Mouse (Mus musculus): ENCODE results near the gene Mrpl21. TPM values are rescaled to one million over a fixed set of nuclear protein-coding genes. Genes with fewer than 3 reads are reported as not detected.

The Mrpl21 gene
- polyA plus RNA-seq, 1 experiment from 2014 or later: 147 TPM

GRCm38 (mm10) chr19:3325771-3326478 is 43.2 kb downstream of the Mrpl21 start:
- peak overlapping the region; percentile 91 for H3K27ac ChIP-seq (ENCODE audit: low read depth)
- WGBS: 35% methylated on average over 15 of the region's 15 CpGs
- 0 out of 2 replicates have a peak, but pooled peaks cover 3% of the 10 kb centered on the region for H3K27me3 ChIP-seq (replicated peaks; ENCODE audit: control insufficient read depth, insufficient read depth, low read length)
- no peaks in the 10 kb centered on the region for H3K36me3 ChIP-seq (ENCODE audit: control insufficient read depth, insufficient read depth, low read length)
- H3K4me1 ChIP-seq (replicated peaks; ENCODE audit: control insufficient read depth, insufficient read depth, low read length): peaks cover 28% of the 10 kb centered on the region
- ATAC-seq (replicated peaks; ENCODE audit: low FRiP score, low TSS enrichment, low read depth) (0 out of 2 replicates have a peak, but pooled peaks have one; percentile 2), DNase-seq (ENCODE audit: low spot score) (no peak)
- peak overlapping the region; percentile 50 for H3K9ac ChIP-seq (ENCODE audit: low read length)
- peak overlapping the region; percentile 100 for H3K4me2 ChIP-seq (ENCODE audit: low read length)
- H3K9me3 ChIP-seq (ENCODE audit: control insufficient read depth, low read length): no peaks in the 10 kb centered on the region
- peak overlapping the region; percentile 55 for H3K4me3 ChIP-seq (ENCODE audit: low read depth, low read length)

GRCm38 (mm10) chr19:3326479-3327047 is 43.9 kb downstream of the Mrpl21 start:
- WGBS: 85% methylated on average over 12 of the region's 12 CpGs
- Histone ChIP-seq H3K36me3 (ENCODE audit: control insufficient read depth, insufficient read depth, low read length) (no peaks in the 10 kb centered on the region), H3K9ac (ENCODE audit: low read length) (no peak overlapping the region), H3K4me2 (ENCODE audit: low read length) (peak overlapping the region; percentile 100), H3K27me3 (replicated peaks; ENCODE audit: control insufficient read depth, insufficient read depth, low read length) (0 out of 2 replicates have a peak, but pooled peaks cover 3% of the 10 kb centered on the region), H3K4me3 (ENCODE audit: low read depth, low read length) (no peak overlapping the region), H3K4me1 (replicated peaks; ENCODE audit: control insufficient read depth, insufficient read depth, low read length) (peaks cover 27% of the 10 kb centered on the region), H3K27ac (ENCODE audit: low read depth) (no peak overlapping the region), H3K9me3 (ENCODE audit: control insufficient read depth, low read length) (no peaks in the 10 kb centered on the region)
- ATAC-seq (replicated peaks; ENCODE audit: low FRiP score, low TSS enrichment, low read depth): no peak
- DNase-seq (ENCODE audit: low spot score): no peak

GRCm38 (mm10) chr19:3333247-3333646 is 50.5 kb downstream of the Mrpl21 start:
- peaks cover 9% of the 10 kb centered on the region; the same call in 1 of the 2 replicates for H3K4me1 ChIP-seq (replicated peaks; ENCODE audit: control insufficient read depth, insufficient read depth, low read length)
- no peaks in the 10 kb centered on the region for H3K9me3 ChIP-seq (ENCODE audit: control insufficient read depth, low read length)
- H3K36me3 ChIP-seq (ENCODE audit: control insufficient read depth, insufficient read depth, low read length): no peaks in the 10 kb centered on the region
- H3K9ac ChIP-seq (ENCODE audit: low read length): no peak overlapping the region
- no peak for ATAC-seq (replicated peaks; ENCODE audit: low FRiP score, low TSS enrichment, low read depth)
- 72% methylated on average over 6 of the region's 6 CpGs for WGBS
- DNase-seq (ENCODE audit: low spot score): no peak
- H3K4me3 ChIP-seq (ENCODE audit: low read depth, low read length): no peak overlapping the region
- no peak overlapping the region for H3K4me2 ChIP-seq (ENCODE audit: low read length)
- H3K27me3 ChIP-seq (replicated peaks; ENCODE audit: control insufficient read depth, insufficient read depth, low read length): no peaks in the 10 kb centered on the region
- no peak overlapping the region for H3K27ac ChIP-seq (ENCODE audit: low read depth)

DNA sequence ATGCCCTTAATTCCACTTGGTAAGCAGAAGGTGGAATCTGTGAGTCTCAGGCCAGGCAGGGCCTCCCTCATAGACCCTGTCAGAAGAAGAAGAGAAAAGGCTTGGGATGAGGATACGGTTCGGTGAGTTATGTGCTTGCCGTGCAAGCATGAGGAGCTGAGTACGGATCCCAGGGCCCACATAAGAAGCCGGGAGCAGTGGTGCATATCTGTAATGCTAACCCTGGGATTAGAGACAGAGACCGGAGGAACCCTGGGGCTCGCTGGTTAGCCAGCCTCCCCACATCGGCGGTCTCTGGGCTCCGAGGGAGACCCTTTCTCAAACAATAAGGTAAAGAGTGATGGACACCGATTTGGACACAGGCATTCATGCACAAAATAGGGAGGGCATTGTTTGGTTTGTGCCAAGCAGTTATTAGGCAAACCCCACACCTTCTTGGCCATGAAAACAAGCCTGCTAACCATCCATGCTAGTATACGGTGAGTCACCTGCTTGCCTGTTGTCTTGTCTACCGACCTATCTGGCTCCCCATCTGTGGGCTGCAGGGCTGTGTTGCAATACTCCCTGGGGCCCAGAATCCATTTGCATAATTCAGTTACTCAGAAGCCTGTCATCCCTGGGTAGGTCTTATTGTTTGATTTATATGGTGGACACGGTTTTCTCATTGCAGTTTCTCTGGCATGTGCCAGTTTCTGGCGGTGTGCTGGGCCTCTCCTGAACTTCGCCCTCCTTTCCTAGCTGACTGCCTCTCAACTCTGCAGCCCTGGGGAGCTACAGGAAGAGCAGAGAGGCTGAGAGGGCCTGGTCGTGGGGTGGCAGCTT is 51.2 kb downstream of the Mrpl21 start:
- H3K9ac ChIP-seq (ENCODE audit: low read length): no peak overlapping the region
- peak; percentile 17; the same call in 1 of the 2 replicates for ATAC-seq (replicated peaks; ENCODE audit: low FRiP score, low TSS enrichment, low read depth)

GRCm38 (mm10) chr19:3334550-3334949 is 51.8 kb downstream of the Mrpl21 start:
- WGBS: 82% methylated on average over 4 of the region's 4 CpGs
- no peak overlapping the region for H3K9ac ChIP-seq (ENCODE audit: low read length)
- H3K36me3 ChIP-seq (ENCODE audit: control insufficient read depth, insufficient read depth, low read length): no peaks in the 10 kb centered on the region
- no peak overlapping the region for H3K4me3 ChIP-seq (ENCODE audit: low read depth, low read length)
- ATAC-seq (replicated peaks; ENCODE audit: low FRiP score, low TSS enrichment, low read depth) (no peak), DNase-seq (ENCODE audit: low spot score) (no peak)
- H3K4me2 ChIP-seq (ENCODE audit: low read length): no peak overlapping the region
- no peaks in the 10 kb centered on the region for H3K9me3 ChIP-seq (ENCODE audit: control insufficient read depth, low read length)
- no peaks in the 10 kb centered on the region for H3K27me3 ChIP-seq (replicated peaks; ENCODE audit: control insufficient read depth, insufficient read depth, low read length)
- peaks cover 9% of the 10 kb centered on the region; the same call in 1 of the 2 replicates for H3K4me1 ChIP-seq (replicated peaks; ENCODE audit: control insufficient read depth, insufficient read depth, low read length)
- peak overlapping the region; percentile 41; the same call in 1 of the 2 replicates for H3K27ac ChIP-seq (ENCODE audit: low read depth)

More for the DNA sequence above, 51.2 kb downstream of the Mrpl21 start:
- no peak for DNase-seq (ENCODE audit: low spot score)
- no peaks in the 10 kb centered on the region for H3K9me3 ChIP-seq (ENCODE audit: control insufficient read depth, low read length)
- WGBS: 73% methylated on average over 17 of the region's 17 CpGs
- H3K4me1 ChIP-seq (replicated peaks; ENCODE audit: control insufficient read depth, insufficient read depth, low read length): peaks cover 9% of the 10 kb centered on the region; the same call in 1 of the 2 replicates
- no peaks in the 10 kb centered on the region for H3K27me3 ChIP-seq (replicated peaks; ENCODE audit: control insufficient read depth, insufficient read depth, low read length)
- H3K4me2 ChIP-seq (ENCODE audit: low read length): no peak overlapping the region
- H3K36me3 ChIP-seq (ENCODE audit: control insufficient read depth, insufficient read depth, low read length): no peaks in the 10 kb centered on the region
- H3K4me3 ChIP-seq (ENCODE audit: low read depth, low read length): no peak overlapping the region
- H3K27ac ChIP-seq (ENCODE audit: low read depth): peak overlapping the region; percentile 41; the same call in 1 of the 2 replicates

- no peak overlapping the region for H3K9ac ChIP-seq (ENCODE audit: low read length)
- 73% methylated on average over 1 of the region's 1 CpGs for WGBS
- H3K4me3 ChIP-seq (ENCODE audit: low read depth, low read length): no peak overlapping the region
- no peaks in the 10 kb centered on the region for H3K9me3 ChIP-seq (ENCODE audit: control insufficient read depth, low read length)
- H3K4me1 ChIP-seq (replicated peaks; ENCODE audit: control insufficient read depth, insufficient read depth, low read length): peaks cover 9% of the 10 kb centered on the region; the same call in 1 of the 2 replicates
- ATAC-seq (replicated peaks; ENCODE audit: low FRiP score, low TSS enrichment, low read depth): no peak
- no peak for DNase-seq (ENCODE audit: low spot score)
- H3K36me3 ChIP-seq (ENCODE audit: control insufficient read depth, insufficient read depth, low read length): no peaks in the 10 kb centered on the region
- no peaks in the 10 kb centered on the region for H3K27me3 ChIP-seq (replicated peaks; ENCODE audit: control insufficient read depth, insufficient read depth, low read length)
- no peak overlapping the region for H3K27ac ChIP-seq (ENCODE audit: low read depth)
- H3K4me2 ChIP-seq (ENCODE audit: low read length): no peak overlapping the region
These were observed 53.2 kb downstream of the Mrpl21 start for GRCm38 (mm10) chr19:3335917-3336316.

DNA sequence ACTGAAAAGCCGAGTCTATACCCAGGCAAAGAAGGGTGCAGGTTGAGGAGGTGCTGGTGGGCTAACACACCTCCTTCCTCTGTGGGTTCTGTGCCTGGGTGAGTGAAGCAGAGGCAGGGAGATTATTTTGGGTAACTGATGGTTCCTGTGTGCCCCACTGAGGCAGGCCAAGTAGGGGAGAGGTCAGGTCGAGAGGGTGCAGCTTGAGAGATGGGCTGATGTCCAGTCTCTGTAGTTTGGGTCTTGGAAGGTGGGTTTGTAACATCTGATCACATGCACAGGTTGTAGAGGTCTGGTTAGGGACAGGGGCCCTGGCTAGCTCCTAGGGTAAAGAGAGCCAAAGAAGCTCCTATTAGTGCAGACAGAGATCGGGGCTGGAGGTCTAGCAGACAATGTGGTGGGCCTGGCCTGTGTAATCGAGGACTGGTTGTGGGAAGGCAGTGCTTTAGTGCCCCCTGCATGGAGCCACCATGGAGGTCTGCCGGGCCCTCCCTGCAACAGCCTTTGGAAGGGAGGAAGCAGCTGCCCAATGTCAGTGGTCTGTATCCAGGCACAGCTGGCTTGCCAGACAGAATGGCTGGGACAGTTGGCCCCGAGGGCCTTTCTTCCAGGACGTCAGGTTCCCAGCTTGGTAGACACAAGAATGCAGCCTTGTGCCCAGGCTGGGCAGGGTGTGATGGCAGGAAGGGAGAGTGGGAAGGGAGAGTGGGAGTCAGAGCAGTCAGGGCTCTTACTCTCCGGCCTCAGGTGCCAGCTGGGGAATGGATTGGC is 54.0 kb downstream of the Mrpl21 start:
- H3K27ac ChIP-seq (ENCODE audit: low read depth): no peak overlapping the region
- no peak overlapping the region for H3K9ac ChIP-seq (ENCODE audit: low read length)
- 68% methylated on average over 8 of the region's 8 CpGs for WGBS

DNA sequence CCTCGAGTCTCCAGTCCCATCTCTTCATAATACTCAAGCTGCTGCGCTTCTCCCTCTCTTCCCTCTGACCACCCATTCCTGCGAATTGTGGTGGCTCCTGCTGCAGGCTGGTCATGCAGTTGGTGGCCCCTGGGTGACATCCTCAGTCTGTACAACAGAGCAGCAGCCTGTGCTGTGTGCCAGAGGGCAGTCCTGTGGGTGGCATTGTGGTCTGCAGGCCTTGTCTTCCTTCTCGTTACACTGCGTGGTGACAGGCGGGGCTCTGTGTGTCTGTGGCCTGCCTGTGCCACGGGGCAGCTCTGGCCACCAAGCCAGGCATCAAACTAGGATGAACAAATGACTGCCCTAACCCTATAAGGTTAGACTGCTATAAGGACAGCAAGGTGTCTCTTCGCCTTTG is 56.5 kb downstream of the Mrpl21 start:
- H3K9me3 ChIP-seq (ENCODE audit: control insufficient read depth, low read length): no peaks in the 10 kb centered on the region
- H3K36me3 ChIP-seq (ENCODE audit: control insufficient read depth, insufficient read depth, low read length): no peaks in the 10 kb centered on the region
- no peak overlapping the region for H3K9ac ChIP-seq (ENCODE audit: low read length)
- H3K27me3 ChIP-seq (replicated peaks; ENCODE audit: control insufficient read depth, insufficient read depth, low read length): no peaks in the 10 kb centered on the region
- no peak overlapping the region for H3K4me3 ChIP-seq (ENCODE audit: low read depth, low read length)
- H3K27ac ChIP-seq (ENCODE audit: low read depth): no peak overlapping the region
- H3K4me1 ChIP-seq (replicated peaks; ENCODE audit: control insufficient read depth, insufficient read depth, low read length): peaks cover 7% of the 10 kb centered on the region; the same call in 1 of the 2 replicates
- 84% methylated on average over 8 of the region's 8 CpGs for WGBS
- ATAC-seq (replicated peaks; ENCODE audit: low FRiP score, low TSS enrichment, low read depth): no peak
- no peak overlapping the region for H3K4me2 ChIP-seq (ENCODE audit: low read length)
- no peak for DNase-seq (ENCODE audit: low spot score)

More for the DNA sequence above, 54.0 kb downstream of the Mrpl21 start:
- H3K4me3 ChIP-seq (ENCODE audit: low read depth, low read length): no peak overlapping the region
- no peak overlapping the region for H3K4me2 ChIP-seq (ENCODE audit: low read length)
- H3K9me3 ChIP-seq (ENCODE audit: control insufficient read depth, low read length): no peaks in the 10 kb centered on the region
- ATAC-seq (replicated peaks; ENCODE audit: low FRiP score, low TSS enrichment, low read depth) (no peak), DNase-seq (ENCODE audit: low spot score) (no peak)
- peaks cover 9% of the 10 kb centered on the region; the same call in 1 of the 2 replicates for H3K4me1 ChIP-seq (replicated peaks; ENCODE audit: control insufficient read depth, insufficient read depth, low read length)
- H3K27me3 ChIP-seq (replicated peaks; ENCODE audit: control insufficient read depth, insufficient read depth, low read length): no peaks in the 10 kb centered on the region
- H3K36me3 ChIP-seq (ENCODE audit: control insufficient read depth, insufficient read depth, low read length): no peaks in the 10 kb centered on the region

Measured in intestine, embryonic 14.5 days (tissue).